Mouse (Mus musculus) left cerebral cortex, adult 18-20 months (tissue): ENCODE measurements around the gene Bicc1. TPM values are rescaled to one million over a fixed set of nuclear protein-coding genes. Genes with fewer than 3 reads are reported as not detected.

Experiments
- DNase-seq, 2 experiments: peaks; one replicate each; pipeline ENCODE4 v3.0.0; 2021 to 2022; ENCODE audit warnings: low spot score in 2 of 2, mixed read lengths in 1 of 2
- total RNA-seq, 2 experiments: library from RNA; stranded (reverse); gene quantifications; 2 replicates each; pipeline ENCODE4 v1.2.3; 2021

Bicc1 gene
- total RNA-seq, 2 experiments from 2014 or later, result 4.8 to 6.4 TPM

DNA sequence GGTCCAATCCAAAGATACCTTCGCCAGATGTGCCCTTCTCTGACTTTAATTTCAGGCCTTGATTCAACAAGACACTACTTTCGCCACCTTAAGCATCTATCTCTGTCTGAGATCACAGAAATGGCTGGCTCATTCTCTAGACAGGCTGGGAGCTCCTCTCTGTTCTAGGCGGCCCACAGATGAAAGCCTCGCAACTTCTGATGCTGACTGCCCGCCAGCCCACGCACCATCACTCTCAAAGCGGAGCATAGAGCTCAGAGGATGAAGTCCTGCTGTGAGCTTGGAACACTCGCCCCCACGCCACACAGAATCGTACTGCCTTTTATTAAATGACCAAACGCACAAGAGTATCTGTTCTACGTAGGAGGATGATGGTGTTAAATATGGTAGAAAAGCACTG is 949 bp upstream of the Bicc1 start:
- peak in 1 of 2 experiments; percentile 42 for DNase-seq

DNA sequence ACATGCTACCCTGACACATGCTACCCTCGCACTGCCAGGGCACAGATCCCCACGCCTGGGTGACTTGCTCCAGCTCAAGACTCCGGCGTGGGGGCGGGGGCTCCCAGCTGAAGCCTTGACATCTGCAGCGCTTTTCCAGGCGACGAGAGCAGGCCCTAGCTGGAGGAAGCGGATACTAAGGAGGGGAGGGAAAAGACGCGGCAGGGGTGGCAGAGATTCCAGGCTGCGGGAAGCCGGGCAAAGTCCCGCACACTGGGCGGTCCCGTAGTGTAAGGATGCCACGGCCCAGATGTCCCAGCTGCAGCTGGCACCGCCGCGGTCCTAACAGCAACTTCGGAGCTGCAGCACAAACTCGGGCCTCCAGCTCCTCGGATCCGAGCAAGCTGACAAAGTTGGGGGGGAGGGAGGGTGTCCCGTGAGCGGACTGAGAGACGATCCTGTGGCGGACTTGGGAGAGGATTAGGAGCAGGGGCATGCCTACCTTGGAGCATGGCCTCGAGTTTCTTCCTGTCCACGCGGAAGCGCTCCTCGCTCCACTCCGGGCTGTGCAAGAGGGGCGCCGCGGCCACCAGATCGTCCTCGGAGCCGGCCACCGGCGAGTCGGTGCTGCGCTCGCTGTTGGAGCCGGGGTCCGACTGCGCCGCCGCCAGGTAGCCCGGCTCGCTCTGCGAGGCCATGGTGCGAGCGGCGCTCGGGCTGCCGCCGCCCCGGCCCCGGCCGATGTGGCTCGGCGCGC is 392 bp downstream of the Bicc1 start:
- DNase-seq, result peak; percentile 12 to 51

DNA sequence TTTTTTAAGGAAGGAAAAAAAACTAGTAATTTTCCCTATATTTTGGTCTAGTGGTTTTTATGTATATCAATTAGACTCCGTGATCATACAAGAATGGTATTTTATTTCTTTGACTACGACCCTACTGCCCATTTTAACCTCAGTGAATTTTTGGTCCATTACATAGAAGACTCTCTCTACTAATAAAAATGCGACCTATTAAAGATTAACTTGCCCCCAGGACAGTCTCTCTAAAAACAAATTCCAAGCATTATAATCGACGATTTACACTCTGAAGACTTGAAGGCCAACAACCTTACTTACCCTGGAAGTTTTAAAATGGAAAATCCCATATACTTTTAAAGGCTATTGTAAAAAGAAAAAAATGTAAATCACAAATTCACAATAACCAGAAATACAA is 2.9 kb downstream of the Bicc1 start:
- no peak for DNase-seq

DNA sequence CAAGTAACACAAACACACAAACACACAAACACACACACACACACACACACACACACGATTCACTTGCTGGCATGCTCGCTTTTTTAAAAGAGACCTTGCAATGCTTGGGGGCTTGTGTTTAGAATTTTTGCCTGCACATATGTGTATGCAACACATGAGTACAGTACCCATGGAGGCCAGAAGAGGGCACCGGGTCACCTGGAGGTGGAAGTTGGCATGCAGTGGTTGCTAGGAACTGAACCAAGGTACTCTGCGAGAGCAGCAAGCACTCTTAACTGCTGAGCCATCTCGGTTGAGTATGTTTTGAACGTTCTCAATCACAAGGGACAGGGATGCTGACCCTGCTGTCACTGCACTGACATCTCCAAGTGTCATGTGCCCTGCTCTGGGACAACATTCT is 5.9 kb downstream of the Bicc1 start:
- no peak for DNase-seq

DNA sequence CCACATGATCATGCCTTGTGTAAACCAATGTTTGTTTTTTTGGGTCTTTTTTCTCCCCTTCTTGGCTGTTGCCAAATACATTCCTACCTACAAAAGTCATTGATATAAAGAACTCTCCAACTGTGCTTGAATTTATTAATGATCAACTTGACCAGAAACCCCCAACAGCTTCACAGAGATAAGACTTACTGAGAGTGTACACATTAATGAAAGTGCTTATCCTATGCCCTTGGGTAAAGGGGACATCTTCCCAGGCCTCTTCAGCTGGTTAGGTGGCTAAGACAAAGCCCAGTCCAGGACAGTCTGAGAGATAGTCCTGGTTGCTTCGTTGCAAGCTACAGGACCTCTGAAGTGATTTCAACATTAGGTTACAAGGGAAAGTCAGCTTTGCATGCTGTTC is 6.4 kb downstream of the Bicc1 start:
- DNase-seq, result no peak

DNA sequence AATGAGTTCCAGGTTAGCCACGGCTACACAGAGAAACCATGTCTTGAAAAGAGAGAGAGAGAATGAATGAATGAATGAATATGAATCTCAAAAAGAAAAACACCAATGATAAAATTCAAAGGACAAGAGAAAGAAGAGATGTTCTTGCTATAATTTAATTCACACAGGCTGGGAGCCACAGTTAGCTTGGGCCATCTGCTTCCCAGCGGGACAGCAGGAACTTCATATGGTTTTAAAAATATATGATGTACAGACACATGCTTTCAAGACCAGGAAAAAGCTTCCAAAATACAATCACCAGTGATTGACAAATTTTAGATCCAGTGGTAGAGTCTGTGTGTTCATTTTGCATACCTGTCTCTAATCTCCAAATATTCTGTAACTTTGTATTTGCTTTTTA is 9.0 kb downstream of the Bicc1 start:
- no peak for DNase-seq

DNA sequence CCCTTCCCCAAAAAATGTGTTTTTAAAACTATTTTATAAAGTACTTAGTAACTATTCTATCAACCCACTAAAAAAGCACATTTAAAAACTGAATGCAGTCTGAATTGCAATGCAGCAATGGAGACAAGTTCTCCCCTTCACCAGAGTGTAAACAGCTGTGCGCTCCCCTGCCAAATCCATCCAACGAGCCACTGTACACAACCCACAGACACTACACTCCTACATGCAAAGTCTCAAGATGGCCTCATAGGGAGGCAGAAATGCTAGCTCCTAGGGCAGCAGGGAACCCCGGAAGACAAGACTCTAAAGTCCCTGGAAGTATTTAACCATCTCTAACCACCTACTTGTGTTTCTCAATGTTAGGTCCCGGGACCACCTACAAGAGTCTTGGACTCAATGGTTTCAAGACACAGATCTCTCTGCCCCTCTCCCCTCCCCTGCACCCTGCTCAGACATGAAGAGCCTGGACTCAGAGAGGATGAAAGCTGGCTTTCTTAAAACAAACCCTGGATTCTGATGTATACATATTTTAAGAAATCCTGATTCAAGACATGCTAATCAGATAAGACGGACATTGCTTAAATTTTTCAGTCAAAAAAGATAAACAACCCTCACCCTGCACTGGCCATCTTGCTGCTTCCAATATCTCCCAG is 10.4 kb downstream of the Bicc1 start:
- no peak for DNase-seq

DNA sequence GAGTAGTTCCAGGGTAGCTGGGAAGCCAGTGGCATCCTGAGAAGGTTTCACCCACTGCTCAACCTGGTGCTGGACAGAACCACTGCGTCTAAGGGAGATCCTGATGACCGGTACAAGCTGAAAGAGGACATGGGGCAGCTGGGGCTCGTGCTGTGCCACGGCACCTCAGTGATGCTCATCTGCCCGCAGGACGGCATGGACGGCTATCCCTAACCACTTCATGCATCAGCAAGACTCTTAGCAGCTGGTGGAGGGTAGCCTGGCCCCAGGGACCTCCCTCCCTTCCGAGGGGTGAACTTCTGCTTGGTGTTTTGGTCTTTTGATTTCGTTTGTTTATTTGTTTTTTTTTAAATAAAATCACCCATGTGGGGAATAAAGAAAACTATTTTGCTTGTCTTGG is 11.3 kb downstream of the Bicc1 start:
- no peak for DNase-seq

DNA sequence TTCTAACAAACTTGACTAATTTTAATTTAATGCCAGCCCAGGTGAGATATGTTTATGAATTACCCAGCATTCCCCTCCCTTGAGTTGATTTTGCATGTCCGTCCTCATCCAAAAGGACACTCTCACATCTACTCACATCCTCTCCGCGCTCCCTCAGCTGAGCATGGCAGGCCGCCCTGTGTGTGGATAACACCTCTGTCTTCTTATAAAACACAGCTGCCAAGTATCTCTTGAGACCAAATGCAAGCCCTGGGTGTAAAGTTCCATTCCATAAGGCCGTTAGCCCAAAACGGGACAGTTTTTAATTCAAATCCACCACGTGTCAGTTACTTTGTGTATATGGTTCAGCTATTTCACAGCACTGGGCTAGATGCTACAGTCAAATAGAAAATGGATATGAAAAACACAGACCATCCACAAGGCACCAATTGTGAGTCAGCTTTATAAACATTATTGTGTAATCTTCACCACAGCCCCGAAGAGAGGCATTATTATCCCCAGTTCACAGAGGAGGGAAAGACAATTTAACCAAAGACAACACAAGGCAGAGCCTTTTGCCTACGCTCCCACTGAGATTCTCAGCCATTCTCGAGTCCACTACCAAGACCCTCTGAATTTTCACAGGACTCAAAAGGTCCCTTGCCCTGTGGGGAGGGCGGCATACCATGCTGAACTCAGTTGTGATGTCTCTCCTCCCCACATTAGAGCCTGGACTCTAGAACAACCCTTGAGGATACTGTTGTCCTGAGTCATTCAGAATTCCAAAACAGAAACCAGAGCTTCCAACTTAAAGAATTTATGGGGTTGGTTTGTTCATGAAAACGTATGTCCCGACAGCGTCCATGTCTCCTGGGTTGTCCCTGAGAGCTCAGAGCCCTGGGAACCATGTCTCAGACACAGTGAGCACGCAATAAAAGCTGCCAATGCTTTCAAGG is 12.6 kb downstream of the Bicc1 start:
- peak; percentile 17 to 42 for DNase-seq

DNA sequence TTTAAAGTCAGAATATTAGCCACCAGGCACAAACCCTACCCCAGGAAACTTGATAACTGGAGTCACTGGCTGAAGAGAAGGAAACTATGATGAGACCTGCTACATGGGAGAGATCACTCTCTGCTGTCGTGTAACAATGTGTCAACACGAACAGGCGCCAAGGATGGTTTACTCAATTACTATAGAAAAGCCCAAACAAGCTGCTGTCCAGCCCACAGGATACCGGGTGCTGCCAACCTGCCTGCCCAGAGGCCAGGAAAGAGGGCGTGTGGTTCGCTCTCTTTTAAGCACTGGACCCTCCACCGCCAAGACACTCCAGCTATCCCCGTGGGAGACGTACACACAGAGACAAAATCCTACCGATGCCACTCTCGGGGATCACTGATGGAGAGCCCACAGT is 13.7 kb downstream of the Bicc1 start:
- DNase-seq, result no peak

DNA sequence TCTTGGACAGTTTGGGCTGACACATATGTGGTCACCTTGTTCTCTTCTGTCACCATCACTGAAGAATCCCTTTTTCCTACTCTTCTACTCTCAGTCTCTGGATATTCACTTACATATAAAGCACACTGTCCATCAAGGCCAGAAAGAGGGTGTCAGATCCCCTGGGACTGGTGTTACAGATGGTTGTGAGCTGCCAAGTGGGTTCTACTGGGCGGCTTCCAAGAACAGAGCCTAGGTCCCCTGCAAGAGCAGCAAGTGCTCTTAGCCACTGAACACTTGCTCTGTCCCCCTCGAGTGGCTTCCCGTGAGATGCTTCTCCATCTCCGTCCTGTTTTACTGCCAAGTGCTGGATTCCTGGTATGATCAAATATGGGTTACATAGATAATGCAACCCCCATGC is 15.3 kb downstream of the Bicc1 start:
- no peak for DNase-seq

DNA sequence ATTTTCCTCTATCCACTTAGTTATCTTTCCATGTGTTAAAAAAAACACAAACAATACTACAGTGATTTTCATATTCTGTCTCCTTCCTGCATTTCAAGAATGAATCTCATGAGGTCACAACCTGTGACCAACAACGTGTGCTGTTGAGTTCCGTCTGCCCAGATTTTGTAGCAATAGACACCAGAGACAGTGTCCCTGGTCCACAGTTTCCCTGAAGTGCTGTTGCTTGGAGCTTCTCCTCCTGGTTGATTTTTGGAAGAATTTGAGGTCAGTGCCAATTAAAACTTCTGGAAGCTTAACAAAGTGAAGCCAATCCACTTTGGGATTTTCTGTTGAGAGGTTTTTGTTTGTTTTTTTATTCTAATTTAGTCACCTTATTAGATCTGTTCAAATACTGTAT is 16.9 kb downstream of the Bicc1 start:
- no peak for DNase-seq

DNA sequence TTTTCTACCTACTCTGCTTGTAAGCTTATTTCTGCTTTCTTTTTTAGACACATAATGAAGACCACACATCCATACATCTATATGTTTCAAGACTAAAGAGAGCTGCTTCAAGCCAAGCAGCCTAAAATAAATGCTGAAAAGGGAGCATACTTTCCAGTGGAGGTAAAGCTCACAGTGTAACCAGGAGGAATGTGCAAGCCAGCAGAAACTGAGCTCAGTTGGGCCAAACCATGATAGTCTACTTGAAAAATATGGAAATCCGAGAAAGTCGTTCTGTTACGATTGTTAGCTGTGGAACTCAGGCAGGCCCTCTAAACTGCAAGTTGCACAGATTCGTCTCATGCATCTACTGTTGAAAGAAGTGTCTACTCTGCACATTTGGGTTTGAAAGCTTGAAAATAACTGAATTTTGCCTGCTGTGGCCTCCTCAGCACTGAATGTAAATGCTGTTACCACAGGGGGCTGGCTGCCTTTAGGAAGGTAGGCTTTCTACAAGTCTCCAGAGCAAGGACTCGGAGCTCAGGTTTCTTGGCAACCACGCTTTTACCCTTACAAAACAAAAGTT is 19.1 kb downstream of the Bicc1 start:
- no peak for DNase-seq

DNA sequence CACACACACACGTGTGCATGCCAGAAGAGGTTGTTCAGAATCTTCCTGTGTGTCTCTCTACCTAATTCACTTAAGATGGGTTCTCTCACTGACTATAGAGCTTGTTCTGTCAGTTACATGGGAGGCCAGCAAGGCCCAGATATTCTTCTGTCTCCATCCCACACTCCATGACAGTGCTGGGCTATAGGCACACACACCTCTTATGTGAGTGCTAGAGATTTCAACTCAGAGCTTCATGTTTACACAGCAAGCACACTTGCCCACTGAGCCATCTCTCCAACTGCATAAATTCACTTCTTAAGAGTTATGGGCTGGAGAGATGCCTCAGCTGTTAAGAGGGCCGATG is 20.7 kb downstream of the Bicc1 start:
- no peak for DNase-seq

DNA sequence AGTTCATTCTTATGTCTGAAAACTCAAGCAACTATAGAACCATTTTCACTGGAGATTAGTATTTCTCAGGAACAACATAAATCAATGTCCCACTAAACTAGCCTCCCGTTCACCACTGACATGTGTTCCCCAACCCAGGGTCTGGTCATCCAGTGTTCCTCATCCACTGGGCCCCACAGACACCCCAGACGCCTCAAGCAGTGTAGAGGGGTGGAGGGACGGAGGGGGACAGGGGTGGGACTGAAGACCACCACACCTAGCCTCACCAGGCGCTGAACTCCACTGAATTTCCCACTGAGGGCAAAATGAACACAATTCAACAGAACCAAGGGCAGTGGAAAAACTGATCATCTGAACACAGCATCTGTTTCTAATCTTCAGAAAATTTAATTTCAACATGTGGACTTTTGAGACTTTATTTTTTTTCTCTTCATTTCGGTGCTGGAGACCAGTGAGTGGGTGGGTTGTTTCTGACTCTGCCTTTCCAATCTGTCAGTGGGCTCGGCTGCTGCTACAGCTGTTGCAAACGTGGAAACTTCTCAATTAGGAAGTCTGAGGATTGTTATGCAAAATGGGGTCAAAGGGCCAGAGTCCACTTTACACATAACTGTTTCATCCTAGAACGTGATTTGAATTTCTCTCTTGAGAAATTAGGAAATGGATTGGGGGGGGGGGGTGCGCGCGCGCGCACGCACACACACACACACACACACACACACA is 21.2 kb downstream of the Bicc1 start:
- no peak for DNase-seq

DNA sequence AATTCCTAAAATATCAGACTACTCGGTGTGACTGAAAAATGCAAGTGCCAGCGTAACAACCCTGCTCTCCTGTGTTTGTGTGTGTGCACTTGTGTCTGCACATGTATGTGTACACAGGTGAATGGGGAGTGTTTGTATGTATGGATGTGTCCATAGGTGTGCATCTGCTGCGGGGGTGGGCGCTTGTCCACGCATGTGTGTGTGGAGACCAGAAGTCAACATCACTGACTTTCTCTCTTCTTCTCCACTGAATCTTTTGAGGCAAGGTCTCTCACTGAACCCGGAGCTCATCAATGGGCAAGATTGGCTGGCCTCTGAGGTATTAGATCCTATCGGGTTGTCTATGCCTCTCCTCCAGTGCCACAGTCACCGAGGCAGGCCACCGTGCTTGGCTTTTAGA is 21.9 kb downstream of the Bicc1 start:
- no peak for DNase-seq

DNA sequence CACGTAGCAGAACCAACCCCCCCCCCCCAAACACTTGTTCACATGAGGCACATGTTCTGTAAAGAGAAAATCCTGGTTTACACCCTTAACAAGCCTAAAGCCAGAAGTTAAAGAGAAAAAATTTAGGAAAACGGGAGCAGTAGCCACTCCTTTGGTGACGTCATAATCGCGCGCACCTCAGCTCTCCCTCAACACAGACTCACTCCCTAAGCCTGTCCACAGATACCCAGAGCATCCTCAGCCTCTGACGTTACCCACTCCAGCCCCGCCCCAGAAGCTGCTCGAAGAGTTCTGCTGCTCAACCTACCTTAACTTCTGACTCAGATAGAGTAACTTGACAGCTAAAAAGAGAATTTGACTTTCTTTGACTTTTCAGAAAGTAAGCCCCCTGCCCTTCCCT is 28.2 kb downstream of the Bicc1 start:
- DNase-seq, result no peak

DNA sequence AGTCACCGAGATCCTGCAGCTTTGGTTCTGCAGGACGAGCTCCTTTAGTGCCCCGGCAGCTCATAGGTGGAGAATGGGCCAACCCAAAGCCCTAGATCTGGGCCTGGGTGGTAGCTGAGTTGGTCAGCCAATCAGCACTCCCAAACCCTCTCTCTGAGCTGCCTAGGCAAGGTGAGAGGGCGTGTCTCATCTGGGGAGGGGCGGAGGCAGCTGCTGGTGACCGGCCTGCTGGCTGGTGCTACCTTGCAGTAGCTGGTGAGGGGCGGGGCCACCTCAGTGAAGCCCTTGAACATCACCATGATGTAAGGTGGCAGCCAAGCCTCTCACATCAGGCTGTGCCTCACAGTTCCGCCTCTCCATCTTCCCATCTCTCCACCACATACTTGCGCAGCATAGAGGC is 29.2 kb downstream of the Bicc1 start:
- DNase-seq, result no peak

DNA sequence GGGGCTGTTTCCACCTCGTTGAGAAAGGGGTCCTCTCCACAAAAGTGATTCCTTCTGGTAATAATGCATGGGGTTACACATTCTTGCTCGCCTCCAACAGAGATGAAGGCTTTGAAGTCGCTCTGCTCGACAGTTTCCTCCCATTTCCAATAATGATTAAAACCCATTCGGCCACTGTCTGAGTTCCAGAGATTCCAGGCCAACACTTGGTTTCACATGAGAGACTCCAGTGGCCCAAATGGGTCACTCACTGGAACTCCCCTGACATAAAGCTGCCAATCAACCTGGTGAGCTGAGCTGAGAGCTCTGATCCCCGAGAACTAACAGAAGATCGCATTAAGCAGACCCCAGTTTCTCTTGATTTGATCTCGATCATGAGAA is 31.6 kb downstream of the Bicc1 start:
- no peak for DNase-seq

DNA sequence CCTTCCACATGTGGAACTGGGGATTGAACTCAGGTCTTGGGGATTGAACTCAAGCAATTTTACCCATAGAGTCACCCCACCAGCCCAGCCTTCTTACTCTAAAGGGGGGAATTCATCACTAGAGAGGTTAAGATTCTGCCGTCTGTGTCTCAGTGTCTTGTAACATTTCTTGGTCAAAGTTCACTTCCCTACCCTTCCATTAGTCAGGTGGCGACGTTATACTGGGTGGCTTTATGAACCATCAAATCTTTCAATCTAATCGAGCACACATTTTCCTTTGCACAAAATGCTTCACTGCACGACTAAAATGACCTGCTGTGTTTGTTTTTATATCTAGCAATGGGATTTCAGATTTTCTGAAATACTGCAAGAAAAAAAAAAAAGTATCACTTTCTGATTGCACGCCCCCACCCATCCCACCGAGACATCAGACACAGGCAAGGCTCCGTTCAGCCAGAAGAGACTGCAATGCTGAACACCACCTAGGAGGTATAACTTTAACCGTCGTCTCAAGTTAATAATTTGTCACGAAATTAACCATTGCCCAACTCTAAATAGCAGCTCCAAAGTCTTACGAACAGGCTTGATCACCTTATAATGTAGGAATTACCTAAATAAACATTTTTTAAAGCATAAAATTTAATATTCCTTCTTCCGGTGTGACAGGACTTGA is 32.1 kb downstream of the Bicc1 start:
- no peak for DNase-seq

DNA sequence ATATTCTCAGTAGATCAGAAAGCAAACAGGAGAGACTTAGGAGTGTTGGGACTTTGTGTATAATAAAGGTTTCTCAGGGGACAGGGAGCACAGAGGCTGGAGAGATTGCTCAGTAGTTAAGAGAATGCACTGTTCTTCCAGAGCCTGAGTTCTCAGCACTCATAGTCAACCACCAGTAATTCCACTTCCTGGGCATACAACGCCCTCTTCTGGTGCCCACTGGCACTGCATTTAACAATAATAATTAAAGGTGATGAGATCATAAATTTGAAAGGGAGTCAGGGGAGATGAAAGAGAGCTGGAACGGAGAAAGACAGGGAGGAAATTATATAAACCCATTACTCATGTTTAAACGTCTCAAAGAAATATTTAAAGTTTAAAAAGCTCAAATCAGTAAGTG is 35.5 kb downstream of the Bicc1 start:
- no peak for DNase-seq
